Mouse (Mus musculus): ENCODE data around the gene Arhgap33. TPM values are rescaled to one million over a fixed set of nuclear protein-coding genes. Genes with fewer than 3 reads are reported as not detected.

Gene Arhgap33
- polyA plus RNA-seq, 1 experiment from 2014 or later, result 1.5 TPM

GRCm38 (mm10) chr7:30551445-30552101 lies 16.7 kb upstream of the Arhgap33 start:
- H3K4me2 ChIP-seq (replicated peaks; ENCODE audit: low read depth), result peak overlapping the region; percentile 51
- 0 out of 2 replicates have a peak, but pooled peaks cover 2% of the 10 kb centered on the region for H3K4me1 ChIP-seq (replicated peaks; ENCODE audit: control insufficient read depth, insufficient read depth)
- H3K9ac ChIP-seq (ENCODE audit: low read length), result peak overlapping the region; percentile 68
- DNase-seq (ENCODE audit: low spot score) (no peak), ATAC-seq (ENCODE audit: low FRiP score, low TSS enrichment) (peak; percentile 71)
- no peaks in the 10 kb centered on the region for H3K9me3 ChIP-seq (ENCODE audit: control insufficient read depth, low read length)
- WGBS, result 3% methylated on average over 10 of the region's 10 CpGs
- H3K27me3 ChIP-seq (ENCODE audit: control insufficient read depth, insufficient read depth, low read length), result no peaks in the 10 kb centered on the region
- H3K4me3 ChIP-seq (ENCODE audit: low read depth, low read length), result peak overlapping the region; percentile 72
- peak overlapping the region; percentile 97 for H3K27ac ChIP-seq (replicated peaks)
- peaks cover 13% of the 10 kb centered on the region for H3K36me3 ChIP-seq (ENCODE audit: control insufficient read depth, insufficient read depth, low read length)
- TF ChIP-seq EP300 (optimal IDR thresholded peaks at IDR 0.05) (no peak), CTCF (IDR thresholded peaks at IDR 0.05; ENCODE audit: low read depth) (peak; percentile 68)

GRCm38 (mm10) chr7:30550603-30551002 lies 15.7 kb upstream of the Arhgap33 start:
- 0 out of 2 replicates have a peak, but pooled peaks cover 2% of the 10 kb centered on the region for H3K4me1 ChIP-seq (replicated peaks; ENCODE audit: control insufficient read depth, insufficient read depth)

GRCm38 (mm10) chr7:30549880-30550279 lies 15.0 kb upstream of the Arhgap33 start:
- Histone ChIP-seq H3K27me3 (ENCODE audit: control insufficient read depth, insufficient read depth, low read length) (no peaks in the 10 kb centered on the region), H3K36me3 (ENCODE audit: control insufficient read depth, insufficient read depth, low read length) (peaks cover 3% of the 10 kb centered on the region), H3K27ac (replicated peaks) (no peak overlapping the region), H3K9ac (ENCODE audit: low read length) (no peak overlapping the region), H3K4me1 (replicated peaks; ENCODE audit: control insufficient read depth, insufficient read depth) (0 out of 2 replicates have a peak, but pooled peaks cover 2% of the 10 kb centered on the region), H3K4me3 (ENCODE audit: low read depth, low read length) (no peak overlapping the region), H3K9me3 (ENCODE audit: control insufficient read depth, low read length) (no peaks in the 10 kb centered on the region), H3K4me2 (replicated peaks; ENCODE audit: low read depth) (no peak overlapping the region)
- no peak for TF ChIP-seq EP300 (optimal IDR thresholded peaks at IDR 0.05)
- TF ChIP-seq CTCF (IDR thresholded peaks at IDR 0.05; ENCODE audit: low read depth), result no peak
- DNase-seq (ENCODE audit: low spot score), result no peak
- 95% methylated on average over 2 of the region's 2 CpGs for WGBS
- ATAC-seq (ENCODE audit: low FRiP score, low TSS enrichment), result no peak

More at GRCm38 (mm10) chr7:30550603-30551002, 15.7 kb upstream of the Arhgap33 start:
- TF ChIP-seq CTCF (IDR thresholded peaks at IDR 0.05; ENCODE audit: low read depth) (no peak), EP300 (optimal IDR thresholded peaks at IDR 0.05) (no peak)
- 100% methylated on average over 1 of the region's 1 CpGs for WGBS
- no peak for DNase-seq (ENCODE audit: low spot score)
- Histone ChIP-seq H3K9me3 (ENCODE audit: control insufficient read depth, low read length) (no peaks in the 10 kb centered on the region), H3K4me3 (ENCODE audit: low read depth, low read length) (no peak overlapping the region), H3K36me3 (ENCODE audit: control insufficient read depth, insufficient read depth, low read length) (peaks cover 10% of the 10 kb centered on the region), H3K4me2 (replicated peaks; ENCODE audit: low read depth) (no peak overlapping the region), H3K27ac (replicated peaks) (no peak overlapping the region), H3K9ac (ENCODE audit: low read length) (no peak overlapping the region), H3K27me3 (ENCODE audit: control insufficient read depth, insufficient read depth, low read length) (no peaks in the 10 kb centered on the region)
- ATAC-seq (ENCODE audit: low FRiP score, low TSS enrichment), result no peak

- H3K27ac ChIP-seq (replicated peaks), result no peak overlapping the region
- DNase-seq (ENCODE audit: low spot score) (no peak), ATAC-seq (ENCODE audit: low FRiP score, low TSS enrichment) (no peak)
- 85% methylated on average over 2 of the region's 2 CpGs for WGBS
- no peak overlapping the region for H3K4me2 ChIP-seq (replicated peaks; ENCODE audit: low read depth)
- no peaks in the 10 kb centered on the region for H3K9me3 ChIP-seq (ENCODE audit: control insufficient read depth, low read length)
- H3K36me3 ChIP-seq (ENCODE audit: control insufficient read depth, insufficient read depth, low read length), result 0 out of 2 replicates have a peak, but pooled peaks cover 3% of the 10 kb centered on the region
- TF ChIP-seq EP300 (optimal IDR thresholded peaks at IDR 0.05), result no peak
- TF ChIP-seq CTCF (IDR thresholded peaks at IDR 0.05; ENCODE audit: low read depth), result no peak
- no peak overlapping the region for H3K9ac ChIP-seq (ENCODE audit: low read length)
- H3K4me3 ChIP-seq (ENCODE audit: low read depth, low read length), result no peak overlapping the region
- H3K27me3 ChIP-seq (ENCODE audit: control insufficient read depth, insufficient read depth, low read length), result no peaks in the 10 kb centered on the region
- H3K4me1 ChIP-seq (replicated peaks; ENCODE audit: control insufficient read depth, insufficient read depth), result no peaks in the 10 kb centered on the region
Observed at GRCm38 (mm10) chr7:30544327-30544726, 9.5 kb upstream of the Arhgap33 start.

GRCm38 (mm10) chr7:30540572-30540971 lies 5.7 kb upstream of the Arhgap33 start:
- H3K9me3 ChIP-seq (ENCODE audit: control insufficient read depth, low read length), result no peaks in the 10 kb centered on the region
- no peak overlapping the region for H3K4me2 ChIP-seq (replicated peaks; ENCODE audit: low read depth)
- no peaks in the 10 kb centered on the region for H3K4me1 ChIP-seq (replicated peaks; ENCODE audit: control insufficient read depth, insufficient read depth)
- no peak overlapping the region for H3K27ac ChIP-seq (replicated peaks)
- H3K27me3 ChIP-seq (ENCODE audit: control insufficient read depth, insufficient read depth, low read length), result no peaks in the 10 kb centered on the region
- H3K4me3 ChIP-seq (ENCODE audit: low read depth, low read length), result no peak overlapping the region
- no peak for ATAC-seq (ENCODE audit: low FRiP score, low TSS enrichment)
- TF ChIP-seq CTCF (IDR thresholded peaks at IDR 0.05; ENCODE audit: low read depth) (no peak), EP300 (optimal IDR thresholded peaks at IDR 0.05) (no peak)
- H3K9ac ChIP-seq (ENCODE audit: low read length), result no peak overlapping the region
- no peak for DNase-seq (ENCODE audit: low spot score)
- 90% methylated on average over 7 of the region's 7 CpGs for WGBS
- 0 out of 2 replicates have a peak, but pooled peaks cover 3% of the 10 kb centered on the region for H3K36me3 ChIP-seq (ENCODE audit: control insufficient read depth, insufficient read depth, low read length)

- no peak overlapping the region for H3K27ac ChIP-seq (replicated peaks)
Observed at GRCm38 (mm10) chr7:30533941-30534632, 773 bp downstream of the Arhgap33 start.

More at GRCm38 (mm10) chr7:30533941-30534632, 773 bp downstream of the Arhgap33 start:
- no peak for TF ChIP-seq CTCF (IDR thresholded peaks at IDR 0.05; ENCODE audit: low read depth)
- no peak for TF ChIP-seq EP300 (optimal IDR thresholded peaks at IDR 0.05)
- DNase-seq (ENCODE audit: low spot score), result no peak
- Histone ChIP-seq H3K4me1 (replicated peaks; ENCODE audit: control insufficient read depth, insufficient read depth) (no peaks in the 10 kb centered on the region), H3K9me3 (ENCODE audit: control insufficient read depth, low read length) (no peaks in the 10 kb centered on the region), H3K36me3 (ENCODE audit: control insufficient read depth, insufficient read depth, low read length) (peaks cover 12% of the 10 kb centered on the region; the same call in 1 of the 2 replicates), H3K4me2 (replicated peaks; ENCODE audit: low read depth) (peak overlapping the region; percentile 97), H3K4me3 (ENCODE audit: low read depth, low read length) (peak overlapping the region; percentile 73), H3K9ac (ENCODE audit: low read length) (peak overlapping the region; percentile 67), H3K27me3 (ENCODE audit: control insufficient read depth, insufficient read depth, low read length) (no peaks in the 10 kb centered on the region)
- ATAC-seq (ENCODE audit: low FRiP score, low TSS enrichment), result no peak; the same call in 1 of the 2 replicates
- 11% methylated on average over 25 of the region's 26 CpGs for WGBS
